Mouse (Mus musculus): ENCODE measurements at regions not wholly inside any gene's neighbourhood (a gene's known extent, or its start where the extent isn't known, plus 50 kb on each side); places are given as distances from the start of the nearest gene placed in this dataset.

DNA sequence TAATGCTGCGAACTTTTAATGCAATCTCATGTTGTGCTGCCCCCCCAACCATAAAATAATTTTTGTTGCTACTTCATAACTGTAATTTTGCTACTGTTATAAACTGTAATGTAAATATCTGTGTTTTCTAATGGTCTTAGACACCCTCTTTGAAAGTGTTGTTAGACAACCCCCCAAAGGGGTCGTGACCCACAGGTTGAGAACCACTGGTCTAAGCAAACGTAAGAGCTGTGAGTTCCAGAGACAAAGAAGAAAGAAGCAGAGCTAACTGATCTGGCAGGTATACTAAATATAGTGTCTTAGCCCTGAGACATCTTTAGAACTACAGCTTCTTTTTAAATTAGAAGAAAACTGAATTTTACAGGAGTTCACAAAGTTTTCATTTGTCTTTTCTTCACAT, 400.9 kb upstream of the Rgma start:
- 75% methylated on average over 3 of the region's 3 CpGs for WGBS (ENCODE audit: insufficient replicate concordance)
- H3K4me3 ChIP-seq (ENCODE audit: low read depth, low read length), result no peak overlapping the region
- no peak for ATAC-seq (replicated peaks; ENCODE audit: insufficient number of reproducible peaks, low FRiP score, low TSS enrichment)

DNA sequence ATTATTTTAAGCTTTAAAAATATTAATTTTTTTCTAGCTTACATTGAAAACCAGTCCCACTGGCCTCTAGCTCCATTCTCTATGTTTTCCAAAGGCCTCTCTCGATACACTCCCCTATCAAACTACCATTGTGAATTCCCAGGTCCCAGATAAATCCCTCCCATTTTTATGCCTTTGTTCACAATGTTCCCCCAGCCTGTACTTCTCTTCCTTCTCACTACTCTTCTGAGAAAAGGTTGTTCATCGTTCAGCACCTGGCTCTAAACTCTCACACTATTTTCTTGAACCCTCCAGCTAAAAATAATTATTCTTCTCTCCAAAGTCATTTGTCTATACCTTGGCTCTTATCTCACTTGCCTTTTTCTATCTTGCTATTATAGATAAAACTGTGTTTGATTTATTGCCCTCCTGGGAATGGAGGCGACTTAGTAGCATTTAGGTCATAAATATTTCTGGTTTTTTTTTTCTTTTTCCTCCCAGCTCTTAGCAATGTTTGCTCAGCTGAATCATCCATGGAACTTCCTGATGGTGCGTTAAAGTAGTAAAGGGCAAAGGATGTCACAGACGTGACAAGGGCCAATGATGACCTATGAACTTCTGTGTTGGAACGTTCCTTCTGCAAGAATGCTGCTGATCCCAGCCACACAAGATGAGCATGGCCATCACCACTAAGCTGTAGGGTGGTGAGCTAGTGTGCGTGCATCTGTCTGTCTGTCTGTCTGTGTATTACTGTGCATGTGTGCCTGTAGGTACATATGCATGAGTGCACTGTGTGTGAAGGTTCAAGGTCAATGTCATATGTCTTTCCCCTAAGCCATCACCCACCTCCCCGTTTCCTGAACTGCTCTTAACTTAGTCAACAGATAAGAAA, 384.5 kb upstream of the Rgma start:
- no peaks in the 10 kb centered on the region for H3K4me1 ChIP-seq (ENCODE audit: control insufficient read depth, insufficient read depth, low read length)
- H3K27ac ChIP-seq (ENCODE audit: low read depth, low read length), result no peak overlapping the region
- H3K36me3 ChIP-seq (ENCODE audit: control insufficient read depth, insufficient read depth, low read length), result no peaks in the 10 kb centered on the region
- WGBS (ENCODE audit: insufficient replicate concordance), result 61% methylated on average over 8 of the region's 8 CpGs
- no peak overlapping the region for H3K4me3 ChIP-seq (ENCODE audit: low read depth, low read length)
- H3K4me2 ChIP-seq, result no peak overlapping the region
- H3K9me3 ChIP-seq (replicated peaks; ENCODE audit: control insufficient read depth, low read length), result 0 out of 2 replicates have a peak, but pooled peaks cover 4% of the 10 kb centered on the region
- no peak for ATAC-seq (replicated peaks; ENCODE audit: insufficient number of reproducible peaks, low FRiP score, low TSS enrichment)
- H3K27me3 ChIP-seq (ENCODE audit: control insufficient read depth, insufficient read depth, low read length), result no peaks in the 10 kb centered on the region
- no peak overlapping the region for H3K9ac ChIP-seq (ENCODE audit: low read depth, low read length)

More for the DNA sequence above, 400.9 kb upstream of the Rgma start:
- Histone ChIP-seq H3K4me1 (ENCODE audit: control insufficient read depth, insufficient read depth, low read length) (peaks cover 5% of the 10 kb centered on the region), H3K9ac (ENCODE audit: low read depth, low read length) (no peak overlapping the region), H3K27ac (ENCODE audit: low read depth, low read length) (no peak overlapping the region), H3K36me3 (ENCODE audit: control insufficient read depth, insufficient read depth, low read length) (no peaks in the 10 kb centered on the region), H3K9me3 (replicated peaks; ENCODE audit: control insufficient read depth, low read length) (no peaks in the 10 kb centered on the region), H3K27me3 (ENCODE audit: control insufficient read depth, insufficient read depth, low read length) (no peaks in the 10 kb centered on the region), H3K4me2 (no peak overlapping the region)

GRCm38 (mm10) chr7:72998374-72998773, 376.9 kb upstream of the Rgma start:
- H3K4me1 ChIP-seq (ENCODE audit: control insufficient read depth, insufficient read depth, low read length), result no peaks in the 10 kb centered on the region
- H3K27me3 ChIP-seq (ENCODE audit: control insufficient read depth, insufficient read depth, low read length), result no peaks in the 10 kb centered on the region
- H3K4me3 ChIP-seq (ENCODE audit: low read depth, low read length), result no peak overlapping the region
- WGBS (ENCODE audit: insufficient replicate concordance), result 72% methylated on average over 5 of the region's 5 CpGs
- no peak overlapping the region for H3K27ac ChIP-seq (ENCODE audit: low read depth, low read length)
- H3K9me3 ChIP-seq (replicated peaks; ENCODE audit: control insufficient read depth, low read length), result no peaks in the 10 kb centered on the region
- H3K4me2 ChIP-seq, result no peak overlapping the region
- H3K36me3 ChIP-seq (ENCODE audit: control insufficient read depth, insufficient read depth, low read length), result no peaks in the 10 kb centered on the region
- H3K9ac ChIP-seq (ENCODE audit: low read depth, low read length), result no peak overlapping the region
- no peak for ATAC-seq (replicated peaks; ENCODE audit: insufficient number of reproducible peaks, low FRiP score, low TSS enrichment)

DNA sequence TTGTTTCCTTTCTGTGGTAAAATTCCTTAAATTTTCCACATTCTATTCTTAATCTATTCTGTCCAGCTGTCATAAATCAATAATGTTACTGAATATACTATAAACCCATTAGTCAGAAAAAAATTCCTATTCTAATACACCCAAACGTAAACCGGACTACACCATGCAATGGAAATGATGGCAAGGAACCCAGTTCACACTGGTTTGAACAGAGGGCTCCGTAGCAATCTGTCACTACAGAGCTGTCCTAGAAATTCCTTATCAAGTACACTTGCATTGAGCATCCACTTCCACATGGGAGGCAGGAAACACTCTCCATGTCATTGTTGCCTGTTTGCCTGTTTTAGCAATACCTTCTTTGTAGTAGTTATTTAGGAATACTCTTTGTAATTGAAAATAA, 356.2 kb upstream of the Rgma start:
- Histone ChIP-seq H3K4me1 (ENCODE audit: control insufficient read depth, insufficient read depth, low read length) (no peaks in the 10 kb centered on the region), H3K4me3 (ENCODE audit: low read depth, low read length) (no peak overlapping the region), H3K36me3 (ENCODE audit: control insufficient read depth, insufficient read depth, low read length) (no peaks in the 10 kb centered on the region), H3K27ac (ENCODE audit: low read depth, low read length) (no peak overlapping the region), H3K27me3 (ENCODE audit: control insufficient read depth, insufficient read depth, low read length) (no peaks in the 10 kb centered on the region), H3K9ac (ENCODE audit: low read depth, low read length) (no peak overlapping the region), H3K4me2 (no peak overlapping the region), H3K9me3 (replicated peaks; ENCODE audit: control insufficient read depth, low read length) (no peaks in the 10 kb centered on the region)
- WGBS (ENCODE audit: insufficient replicate concordance), result 65% methylated on average over 3 of the region's 3 CpGs
- no peak for ATAC-seq (replicated peaks; ENCODE audit: insufficient number of reproducible peaks, low FRiP score, low TSS enrichment)

DNA sequence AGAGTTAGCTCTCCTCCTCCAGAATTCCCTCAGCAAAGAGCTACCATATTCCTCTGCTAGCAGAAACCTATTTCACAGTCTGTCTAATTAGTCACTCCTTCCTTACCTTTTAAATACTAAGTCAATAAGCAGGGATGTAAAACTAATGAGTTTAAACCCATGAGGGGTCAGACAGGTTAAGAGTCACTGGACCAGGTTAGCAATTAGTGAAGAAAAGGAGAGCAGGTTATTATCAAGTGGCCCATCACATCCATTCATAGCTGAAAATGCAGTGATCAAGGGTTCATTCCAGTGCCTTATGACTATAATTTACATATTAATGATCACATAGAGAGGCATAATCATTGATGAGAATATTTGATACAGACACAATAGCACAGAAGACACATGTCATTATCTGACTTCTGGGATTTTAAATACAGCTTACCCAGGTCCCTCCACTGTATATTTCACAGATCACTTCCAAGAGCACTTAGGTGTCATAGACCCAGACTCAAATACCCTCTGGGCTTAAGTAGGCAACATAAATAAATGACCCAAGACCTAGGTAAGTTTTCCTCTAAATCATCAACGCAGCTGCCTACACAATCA, 355.4 kb upstream of the Rgma start:
- Histone ChIP-seq H3K4me3 (ENCODE audit: low read depth, low read length) (no peak overlapping the region), H3K9me3 (replicated peaks; ENCODE audit: control insufficient read depth, low read length) (no peaks in the 10 kb centered on the region), H3K4me2 (no peak overlapping the region), H3K36me3 (ENCODE audit: control insufficient read depth, insufficient read depth, low read length) (no peaks in the 10 kb centered on the region), H3K4me1 (ENCODE audit: control insufficient read depth, insufficient read depth, low read length) (no peaks in the 10 kb centered on the region), H3K9ac (ENCODE audit: low read depth, low read length) (no peak overlapping the region), H3K27me3 (ENCODE audit: control insufficient read depth, insufficient read depth, low read length) (no peaks in the 10 kb centered on the region), H3K27ac (ENCODE audit: low read depth, low read length) (no peak overlapping the region)
- 73% methylated on average over 1 of the region's 1 CpGs for WGBS (ENCODE audit: insufficient replicate concordance)
- no peak for ATAC-seq (replicated peaks; ENCODE audit: insufficient number of reproducible peaks, low FRiP score, low TSS enrichment)

- Histone ChIP-seq H3K4me2 (no peak overlapping the region), H3K9ac (ENCODE audit: low read depth, low read length) (no peak overlapping the region), H3K27me3 (ENCODE audit: control insufficient read depth, insufficient read depth, low read length) (no peaks in the 10 kb centered on the region), H3K36me3 (ENCODE audit: control insufficient read depth, insufficient read depth, low read length) (no peaks in the 10 kb centered on the region), H3K27ac (ENCODE audit: low read depth, low read length) (no peak overlapping the region), H3K4me1 (ENCODE audit: control insufficient read depth, insufficient read depth, low read length) (no peaks in the 10 kb centered on the region), H3K4me3 (ENCODE audit: low read depth, low read length) (no peak overlapping the region), H3K9me3 (replicated peaks; ENCODE audit: control insufficient read depth, low read length) (no peaks in the 10 kb centered on the region)
- ATAC-seq (replicated peaks; ENCODE audit: insufficient number of reproducible peaks, low FRiP score, low TSS enrichment), result no peak
- 72% methylated on average over 2 of the region's 2 CpGs for WGBS (ENCODE audit: insufficient replicate concordance)
Measured at GRCm38 (mm10) chr7:73021786-73022185, 353.5 kb upstream of the Rgma start.

GRCm38 (mm10) chr7:73025640-73026039, 349.7 kb upstream of the Rgma start:
- no peak overlapping the region for H3K4me2 ChIP-seq
- H3K36me3 ChIP-seq (ENCODE audit: control insufficient read depth, insufficient read depth, low read length), result no peaks in the 10 kb centered on the region
- peaks cover 2% of the 10 kb centered on the region; the same call in 1 of the 2 replicates for H3K27me3 ChIP-seq (ENCODE audit: control insufficient read depth, insufficient read depth, low read length)
- no peaks in the 10 kb centered on the region for H3K9me3 ChIP-seq (replicated peaks; ENCODE audit: control insufficient read depth, low read length)
- no peaks in the 10 kb centered on the region for H3K4me1 ChIP-seq (ENCODE audit: control insufficient read depth, insufficient read depth, low read length)
- no peak overlapping the region for H3K4me3 ChIP-seq (ENCODE audit: low read depth, low read length)
- 66% methylated on average over 5 of the region's 5 CpGs for WGBS (ENCODE audit: insufficient replicate concordance)
- no peak for ATAC-seq (replicated peaks; ENCODE audit: insufficient number of reproducible peaks, low FRiP score, low TSS enrichment)
- H3K9ac ChIP-seq (ENCODE audit: low read depth, low read length), result no peak overlapping the region
- H3K27ac ChIP-seq (ENCODE audit: low read depth, low read length), result no peak overlapping the region

GRCm38 (mm10) chr7:73028952-73029351, 346.4 kb upstream of the Rgma start:
- H3K9ac ChIP-seq (ENCODE audit: low read depth, low read length), result no peak overlapping the region

More at GRCm38 (mm10) chr7:73028952-73029351, 346.4 kb upstream of the Rgma start:
- Histone ChIP-seq H3K27me3 (ENCODE audit: control insufficient read depth, insufficient read depth, low read length) (peaks cover 2% of the 10 kb centered on the region; the same call in 1 of the 2 replicates), H3K36me3 (ENCODE audit: control insufficient read depth, insufficient read depth, low read length) (no peaks in the 10 kb centered on the region), H3K4me3 (ENCODE audit: low read depth, low read length) (no peak overlapping the region), H3K27ac (ENCODE audit: low read depth, low read length) (no peak overlapping the region), H3K4me1 (ENCODE audit: control insufficient read depth, insufficient read depth, low read length) (no peaks in the 10 kb centered on the region), H3K4me2 (no peak overlapping the region), H3K9me3 (replicated peaks; ENCODE audit: control insufficient read depth, low read length) (no peaks in the 10 kb centered on the region)
- 78% methylated on average over 6 of the region's 6 CpGs for WGBS (ENCODE audit: insufficient replicate concordance)
- ATAC-seq (replicated peaks; ENCODE audit: insufficient number of reproducible peaks, low FRiP score, low TSS enrichment), result no peak
